Mouse (Mus musculus) intestine, embryonic 14.5 days (tissue): ENCODE measurements around the gene Ttll8. TPM values are rescaled to one million over a fixed set of nuclear protein-coding genes. Genes with fewer than 3 reads are reported as not detected.
A peak's percentile ranks its signal among the peaks of the same experiment; 100 is the strongest.

Source experiments
- ATAC-seq: fragments of 200-750 bp; cut with Nextera tagmentation; replicated peaks from 2 replicates; pipeline ENCODE4 v1.8.0; 2017; ENCODE audit warnings: low read depth, moderate number of reproducible peaks, moderate TSS enrichment, moderate library complexity; ENCODE audit not compliant: low FRiP score, low TSS enrichment
- DNase-seq: peaks from one replicate; pipeline ENCODE4 v3.0.0-alpha.2; 2018; ENCODE audit warnings: low spot score
- H3K27ac ChIP-seq: fragments of 300-500 bp; sonication (generic); 2 replicates; pipeline ENCODE4 v1.5.1; 2014; ENCODE audit warnings: low read depth, mild to moderate bottlenecking, control low read depth
- H3K27me3 ChIP-seq: fragments of 300-500 bp; sonication (generic); replicated peaks from 2 replicates; pipeline ENCODE4 v1.6.1; 2014; ENCODE audit warnings: low read length, control low read depth; ENCODE audit not compliant: control insufficient read depth, insufficient read depth
- H3K36me3 ChIP-seq: fragments of 300-500 bp; sonication (generic); 2 replicates; pipeline ENCODE4 v1.6.1; 2014; ENCODE audit warnings: low read length, control low read depth; ENCODE audit not compliant: control insufficient read depth, insufficient read depth
- H3K4me1 ChIP-seq: fragments of 300-500 bp; sonication (generic); replicated peaks from 2 replicates; pipeline ENCODE4 v1.6.1; 2014; ENCODE audit warnings: low read length, control low read depth, mixed read lengths; ENCODE audit not compliant: control insufficient read depth, insufficient read depth
- H3K4me2 ChIP-seq: fragments of 300-500 bp; sonication (generic); 2 replicates; pipeline ENCODE4 v1.6.1; 2014; ENCODE audit warnings: low read length
- H3K4me3 ChIP-seq: fragments of 300-500 bp; sonication (generic); 2 replicates; pipeline ENCODE4 v1.5.1; 2014; ENCODE audit warnings: low read depth, low read length, control low read depth, mixed read lengths
- H3K9ac ChIP-seq: fragments of 300-500 bp; sonication (generic); 2 replicates; pipeline ENCODE4 v1.6.1; 2014; ENCODE audit warnings: mild to moderate bottlenecking, low read length
- H3K9me3 ChIP-seq: fragments of 300-500 bp; sonication (generic); 2 replicates; pipeline ENCODE4 v1.6.1; 2016; ENCODE audit warnings: low read length, control low read depth; ENCODE audit not compliant: control insufficient read depth
- WGBS: fragments of 180-500 bp; shearing (Covaris S2); extraction: QIAGEN DNeasy Blood & Tissue Kit; methylation state at CpG from one replicate; pipeline ENCODE4 v1.1.7; 2014; 5-methylcytosine and 5-hydroxymethylcytosine counted together
- polyA plus RNA-seq: library from polyadenylated mRNA; unstranded; fragments of >200 nt; fragmentation: Nextera tagmentation; extraction: Ambion mirVana; gene quantifications from 2 replicates; pipeline ENCODE4 v1.2.1, GENCODE M21; 2014

Gene Ttll8
- polyA plus RNA-seq, 1 experiment from 2014 or later = not detected

GRCm38 (mm10) chr15:88895891-88896290, 58.3 kb downstream of the Ttll8 start:
- H3K9ac ChIP-seq = no peak overlapping the region
- no peak overlapping the region for H3K4me2 ChIP-seq
- no peak for ATAC-seq
- no peak overlapping the region for H3K4me3 ChIP-seq
- no peaks in the 10 kb centered on the region for H3K36me3 ChIP-seq
- H3K27me3 ChIP-seq = no peaks in the 10 kb centered on the region
- H3K9me3 ChIP-seq = no peaks in the 10 kb centered on the region
- DNase-seq = no peak
- no peaks in the 10 kb centered on the region for H3K4me1 ChIP-seq
- no peak overlapping the region for H3K27ac ChIP-seq
- WGBS = 72% methylated on average over 6 of the region's 6 CpGs

GRCm38 (mm10) chr15:88895119-88895518, 59.1 kb downstream of the Ttll8 start:
- Histone ChIP-seq H3K4me1 (no peaks in the 10 kb centered on the region), H3K4me3 (no peak overlapping the region), H3K4me2 (no peak overlapping the region), H3K9me3 (no peaks in the 10 kb centered on the region), H3K36me3 (no peaks in the 10 kb centered on the region), H3K27ac (no peak overlapping the region), H3K9ac (no peak overlapping the region), H3K27me3 (no peaks in the 10 kb centered on the region)
- no peak for DNase-seq
- 65% methylated on average over 7 of the region's 7 CpGs for WGBS
- no peak for ATAC-seq

- Histone ChIP-seq H3K9ac (no peak overlapping the region), H3K36me3 (no peaks in the 10 kb centered on the region), H3K9me3 (no peaks in the 10 kb centered on the region), H3K27me3 (no peaks in the 10 kb centered on the region), H3K4me2 (no peak overlapping the region), H3K27ac (no peak overlapping the region), H3K4me3 (no peak overlapping the region), H3K4me1 (no peaks in the 10 kb centered on the region)
- ATAC-seq = no peak
- no peak for DNase-seq
- WGBS = 78% methylated on average over 5 of the region's 5 CpGs
These were observed 61.3 kb downstream of the Ttll8 start for GRCm38 (mm10) chr15:88892876-88893275.

GRCm38 (mm10) chr15:88892252-88892651, 62.0 kb downstream of the Ttll8 start:
- ATAC-seq = no peak

GRCm38 (mm10) chr15:88891676-88892040, 62.6 kb downstream of the Ttll8 start:
- H3K27me3 ChIP-seq = no peaks in the 10 kb centered on the region
- peak overlapping the region; percentile 97 for H3K4me2 ChIP-seq
- no peak overlapping the region for H3K4me3 ChIP-seq
- no peak overlapping the region for H3K27ac ChIP-seq
- no peak overlapping the region for H3K9ac ChIP-seq
- DNase-seq (no peak), ATAC-seq (no peak)
- H3K4me1 ChIP-seq = no peaks in the 10 kb centered on the region
- no peaks in the 10 kb centered on the region for H3K9me3 ChIP-seq
- no peaks in the 10 kb centered on the region for H3K36me3 ChIP-seq
- 66% methylated on average over 8 of the region's 8 CpGs for WGBS

More at GRCm38 (mm10) chr15:88892252-88892651, 62.0 kb downstream of the Ttll8 start:
- H3K4me3 ChIP-seq = no peak overlapping the region
- H3K27ac ChIP-seq = no peak overlapping the region
- no peaks in the 10 kb centered on the region for H3K9me3 ChIP-seq
- H3K9ac ChIP-seq = no peak overlapping the region
- no peaks in the 10 kb centered on the region for H3K4me1 ChIP-seq
- H3K27me3 ChIP-seq = no peaks in the 10 kb centered on the region
- no peak for DNase-seq
- H3K4me2 ChIP-seq = no peak overlapping the region
- H3K36me3 ChIP-seq = no peaks in the 10 kb centered on the region
- WGBS = 86% methylated on average over 1 of the region's 1 CpGs

GRCm38 (mm10) chr15:88890751-88891675, 63.2 kb downstream of the Ttll8 start:
- peak overlapping the region; percentile 46 for H3K4me3 ChIP-seq
- DNase-seq = peak; percentile 83
- no peaks in the 10 kb centered on the region for H3K4me1 ChIP-seq
- no peaks in the 10 kb centered on the region for H3K36me3 ChIP-seq
- H3K9ac ChIP-seq = peak overlapping the region; percentile 40
- H3K4me2 ChIP-seq = peak overlapping the region; percentile 97
- no peaks in the 10 kb centered on the region for H3K9me3 ChIP-seq
- H3K27ac ChIP-seq = no peak overlapping the region
- 1% methylated on average over 40 of the region's 41 CpGs for WGBS
- H3K27me3 ChIP-seq = no peaks in the 10 kb centered on the region
- ATAC-seq = peak; percentile 91

- no peak for ATAC-seq
- no peak for DNase-seq
- Histone ChIP-seq H3K4me2 (peak overlapping the region; percentile 97), H3K27ac (no peak overlapping the region), H3K36me3 (no peaks in the 10 kb centered on the region), H3K4me3 (no peak overlapping the region), H3K9ac (no peak overlapping the region), H3K9me3 (no peaks in the 10 kb centered on the region), H3K4me1 (no peaks in the 10 kb centered on the region), H3K27me3 (no peaks in the 10 kb centered on the region)
- WGBS = 76% methylated on average over 3 of the region's 3 CpGs
These were observed 64.2 kb downstream of the Ttll8 start for GRCm38 (mm10) chr15:88889994-88890393.

GRCm38 (mm10) chr15:88889032-88889431, 65.2 kb downstream of the Ttll8 start:
- no peak overlapping the region for H3K27ac ChIP-seq
- no peaks in the 10 kb centered on the region for H3K36me3 ChIP-seq
- no peak overlapping the region for H3K4me3 ChIP-seq
- 78% methylated on average over 3 of the region's 3 CpGs for WGBS
- no peaks in the 10 kb centered on the region for H3K27me3 ChIP-seq
- no peaks in the 10 kb centered on the region for H3K9me3 ChIP-seq
- H3K4me1 ChIP-seq = no peaks in the 10 kb centered on the region
- H3K4me2 ChIP-seq = no peak overlapping the region
- H3K9ac ChIP-seq = no peak overlapping the region
- ATAC-seq (no peak), DNase-seq (no peak)

GRCm38 (mm10) chr15:88885376-88885775, 68.8 kb downstream of the Ttll8 start:
- Histone ChIP-seq H3K9me3 (no peaks in the 10 kb centered on the region), H3K4me2 (no peak overlapping the region), H3K4me1 (no peaks in the 10 kb centered on the region), H3K9ac (no peak overlapping the region), H3K4me3 (no peak overlapping the region), H3K27ac (no peak overlapping the region), H3K36me3 (no peaks in the 10 kb centered on the region), H3K27me3 (no peaks in the 10 kb centered on the region)
- DNase-seq = no peak
- 70% methylated on average over 6 of the region's 6 CpGs for WGBS
- ATAC-seq = no peak
